Mouse (Mus musculus): ENCODE measurements at regions not wholly inside any gene's neighbourhood (a gene's known extent, or its start where the extent isn't known, plus 50 kb on each side); places are given as distances from the start of the nearest gene placed in this dataset.

GRCm38 (mm10) chr19:21174636-21175035 lies 97.4 kb upstream of the Zfand5 start:
- ATAC-seq (ENCODE audit: insufficient read depth, low FRiP score, low TSS enrichment) (peak; percentile 82; the same call in 1 of the 2 replicates), DNase-seq (ENCODE audit: low spot score) (peak; percentile 37)
- H3K27me3 ChIP-seq (ENCODE audit: control insufficient read depth, insufficient read depth, low read length), result no peaks in the 10 kb centered on the region
- no peak overlapping the region for H3K4me3 ChIP-seq (ENCODE audit: low read depth, low read length)
- no peak overlapping the region for H3K4me2 ChIP-seq (ENCODE audit: low read depth)
- peaks cover 9% of the 10 kb centered on the region for H3K4me1 ChIP-seq (ENCODE audit: control insufficient read depth, insufficient read depth, low read length)
- WGBS, result 26% methylated on average over 5 of the region's 5 CpGs
- H3K27ac ChIP-seq (ENCODE audit: low read depth, low read length), result 0 out of 2 replicates have a peak overlapping the region, but pooled peaks have one; percentile 27
- H3K9ac ChIP-seq (ENCODE audit: low read length), result no peak overlapping the region
- no peaks in the 10 kb centered on the region for H3K36me3 ChIP-seq (ENCODE audit: control insufficient read depth, insufficient read depth, low read length)
- H3K9me3 ChIP-seq (ENCODE audit: control insufficient read depth, low read length), result no peaks in the 10 kb centered on the region

- no peak overlapping the region for H3K4me2 ChIP-seq (ENCODE audit: low read depth)
- H3K9ac ChIP-seq (ENCODE audit: low read length), result no peak overlapping the region
- no peak overlapping the region for H3K4me3 ChIP-seq (ENCODE audit: low read depth, low read length)
- H3K4me1 ChIP-seq (ENCODE audit: control insufficient read depth, insufficient read depth, low read length), result peaks cover 9% of the 10 kb centered on the region
- 60% methylated on average over 5 of the region's 5 CpGs for WGBS
- no peaks in the 10 kb centered on the region for H3K27me3 ChIP-seq (ENCODE audit: control insufficient read depth, insufficient read depth, low read length)
- DNase-seq (ENCODE audit: low spot score) (no peak), ATAC-seq (ENCODE audit: insufficient read depth, low FRiP score, low TSS enrichment) (peak; percentile 4; the same call in 1 of the 2 replicates)
- H3K36me3 ChIP-seq (ENCODE audit: control insufficient read depth, insufficient read depth, low read length), result no peaks in the 10 kb centered on the region
- no peak overlapping the region for H3K27ac ChIP-seq (ENCODE audit: low read depth, low read length)
- H3K9me3 ChIP-seq (ENCODE audit: control insufficient read depth, low read length), result no peaks in the 10 kb centered on the region
Measured at GRCm38 (mm10) chr19:21173896-21174483, 98.1 kb upstream of the Zfand5 start.

DNA sequence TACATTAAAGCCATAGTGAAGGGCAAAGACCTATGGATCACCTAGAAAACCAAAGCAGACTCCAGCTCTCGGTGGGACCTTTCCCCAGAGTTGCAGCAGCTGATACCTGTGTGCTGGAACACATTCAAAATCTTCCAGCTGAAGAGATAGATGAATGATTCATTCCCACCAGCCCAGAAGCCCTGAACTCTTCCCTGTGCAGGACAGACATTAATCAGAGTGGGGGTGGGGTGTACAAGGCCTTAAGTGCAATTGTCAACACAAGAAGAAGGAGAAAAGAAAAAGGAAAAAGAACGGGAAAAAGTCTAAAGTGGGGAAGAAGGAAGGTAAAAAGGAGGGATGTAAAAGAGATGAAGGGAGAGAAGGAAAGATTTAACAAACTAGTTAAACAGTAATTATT lies 100.9 kb upstream of the Zfand5 start:
- peaks cover 17% of the 10 kb centered on the region for H3K4me1 ChIP-seq (ENCODE audit: control insufficient read depth, insufficient read depth, low read length)
- no peak overlapping the region for H3K4me3 ChIP-seq (ENCODE audit: low read depth, low read length)
- peak; percentile 18 for DNase-seq (ENCODE audit: low spot score)
- no peak overlapping the region for H3K9ac ChIP-seq (ENCODE audit: low read length)
- ATAC-seq (ENCODE audit: insufficient read depth, low FRiP score, low TSS enrichment), result no peak
- no peak overlapping the region for H3K4me2 ChIP-seq (ENCODE audit: low read depth)
- 42% methylated on average over 2 of the region's 2 CpGs for WGBS
- H3K27ac ChIP-seq (ENCODE audit: low read depth, low read length), result no peak overlapping the region
- no peaks in the 10 kb centered on the region for H3K27me3 ChIP-seq (ENCODE audit: control insufficient read depth, insufficient read depth, low read length)
- H3K9me3 ChIP-seq (ENCODE audit: control insufficient read depth, low read length), result no peaks in the 10 kb centered on the region
- no peaks in the 10 kb centered on the region for H3K36me3 ChIP-seq (ENCODE audit: control insufficient read depth, insufficient read depth, low read length)

DNA sequence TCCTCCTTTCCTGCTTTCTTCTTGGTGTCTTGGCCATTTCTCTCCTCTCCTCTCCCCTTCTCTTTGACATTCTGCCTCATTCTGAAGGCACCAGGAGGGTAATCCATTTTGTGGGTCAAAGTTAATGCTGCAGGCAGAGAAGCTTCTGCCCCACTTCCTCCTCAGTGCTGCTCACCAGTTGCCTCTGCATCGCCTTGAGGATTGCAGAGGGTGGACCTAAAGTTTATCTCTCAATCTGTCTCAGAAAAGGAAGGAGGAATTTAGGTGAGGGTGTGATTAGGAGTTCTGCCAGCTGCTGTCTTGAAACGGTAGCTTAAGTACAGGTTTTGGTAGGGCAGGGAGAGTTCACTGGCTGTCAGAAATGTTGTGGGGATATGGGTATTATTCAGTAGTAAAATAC lies 101.3 kb upstream of the Zfand5 start:
- no peak overlapping the region for H3K4me3 ChIP-seq (ENCODE audit: low read depth, low read length)
- H3K9me3 ChIP-seq (ENCODE audit: control insufficient read depth, low read length), result no peaks in the 10 kb centered on the region
- H3K4me1 ChIP-seq (ENCODE audit: control insufficient read depth, insufficient read depth, low read length), result peaks cover 17% of the 10 kb centered on the region
- no peak overlapping the region for H3K9ac ChIP-seq (ENCODE audit: low read length)
- no peak overlapping the region for H3K4me2 ChIP-seq (ENCODE audit: low read depth)
- no peaks in the 10 kb centered on the region for H3K27me3 ChIP-seq (ENCODE audit: control insufficient read depth, insufficient read depth, low read length)
- ATAC-seq (ENCODE audit: insufficient read depth, low FRiP score, low TSS enrichment) (no peak), DNase-seq (ENCODE audit: low spot score) (no peak)
- no peak overlapping the region for H3K27ac ChIP-seq (ENCODE audit: low read depth, low read length)
- WGBS, result 57% methylated on average over 2 of the region's 2 CpGs
- H3K36me3 ChIP-seq (ENCODE audit: control insufficient read depth, insufficient read depth, low read length), result no peaks in the 10 kb centered on the region

DNA sequence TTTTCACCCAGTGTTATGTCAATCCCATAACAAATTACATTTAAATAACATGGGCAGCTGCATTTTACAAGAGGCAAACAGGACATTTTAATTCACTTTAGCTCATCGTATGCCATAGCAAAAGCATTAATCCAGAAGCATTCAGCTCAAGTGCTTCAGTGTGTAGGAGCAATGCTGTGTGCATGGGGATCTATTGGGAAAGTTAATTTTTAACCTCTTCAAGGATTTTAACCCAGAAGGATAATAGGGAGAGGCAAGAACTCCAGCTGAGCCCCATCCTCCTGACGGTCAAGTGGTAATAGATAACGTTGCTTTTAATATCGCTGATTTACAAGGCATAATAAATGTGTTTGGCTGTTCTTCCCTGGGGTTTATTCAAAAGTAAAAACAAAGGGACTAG lies 105.1 kb upstream of the Zfand5 start:
- 12% methylated on average over 4 of the region's 4 CpGs for WGBS
- peak overlapping the region; percentile 86 for H3K27ac ChIP-seq (ENCODE audit: low read depth, low read length)
- H3K9me3 ChIP-seq (ENCODE audit: control insufficient read depth, low read length), result no peaks in the 10 kb centered on the region
- no peak overlapping the region for H3K4me2 ChIP-seq (ENCODE audit: low read depth)
- peaks cover 22% of the 10 kb centered on the region for H3K4me1 ChIP-seq (ENCODE audit: control insufficient read depth, insufficient read depth, low read length)
- ATAC-seq (ENCODE audit: insufficient read depth, low FRiP score, low TSS enrichment) (peak; percentile 35), DNase-seq (ENCODE audit: low spot score) (peak; percentile 29)
- no peaks in the 10 kb centered on the region for H3K36me3 ChIP-seq (ENCODE audit: control insufficient read depth, insufficient read depth, low read length)
- H3K4me3 ChIP-seq (ENCODE audit: low read depth, low read length), result no peak overlapping the region
- H3K9ac ChIP-seq (ENCODE audit: low read length), result no peak overlapping the region
- H3K27me3 ChIP-seq (ENCODE audit: control insufficient read depth, insufficient read depth, low read length), result no peaks in the 10 kb centered on the region

GRCm38 (mm10) chr19:21166465-21166860 lies 105.6 kb upstream of the Zfand5 start:
- no peak overlapping the region for H3K9ac ChIP-seq (ENCODE audit: low read length)
- H3K4me3 ChIP-seq (ENCODE audit: low read depth, low read length), result no peak overlapping the region
- no peaks in the 10 kb centered on the region for H3K27me3 ChIP-seq (ENCODE audit: control insufficient read depth, insufficient read depth, low read length)
- peak overlapping the region; percentile 1; the same call in 1 of the 2 replicates for H3K4me2 ChIP-seq (ENCODE audit: low read depth)
- H3K9me3 ChIP-seq (ENCODE audit: control insufficient read depth, low read length), result no peaks in the 10 kb centered on the region
- 42% methylated on average over 5 of the region's 5 CpGs for WGBS
- H3K36me3 ChIP-seq (ENCODE audit: control insufficient read depth, insufficient read depth, low read length), result no peaks in the 10 kb centered on the region
- peak overlapping the region; percentile 86 for H3K27ac ChIP-seq (ENCODE audit: low read depth, low read length)
- DNase-seq (ENCODE audit: low spot score) (peak; percentile 20), ATAC-seq (ENCODE audit: insufficient read depth, low FRiP score, low TSS enrichment) (peak; percentile 21; the same call in 1 of the 2 replicates)
- H3K4me1 ChIP-seq (ENCODE audit: control insufficient read depth, insufficient read depth, low read length), result peaks cover 22% of the 10 kb centered on the region

- H3K36me3 ChIP-seq (ENCODE audit: control insufficient read depth, insufficient read depth, low read length), result no peaks in the 10 kb centered on the region
- H3K9me3 ChIP-seq (ENCODE audit: control insufficient read depth, low read length), result no peaks in the 10 kb centered on the region
- H3K27me3 ChIP-seq (ENCODE audit: control insufficient read depth, insufficient read depth, low read length), result no peaks in the 10 kb centered on the region
- H3K4me1 ChIP-seq (ENCODE audit: control insufficient read depth, insufficient read depth, low read length), result peaks cover 19% of the 10 kb centered on the region
- 16% methylated on average over 10 of the region's 10 CpGs for WGBS
- H3K9ac ChIP-seq (ENCODE audit: low read length), result no peak overlapping the region
- H3K27ac ChIP-seq (ENCODE audit: low read depth, low read length), result peak overlapping the region; percentile 86
- ATAC-seq (ENCODE audit: insufficient read depth, low FRiP score, low TSS enrichment), result peak; percentile 67
- DNase-seq (ENCODE audit: low spot score), result peak; percentile 53
- peak overlapping the region; percentile 30 for H3K4me2 ChIP-seq (ENCODE audit: low read depth)
- no peak overlapping the region for H3K4me3 ChIP-seq (ENCODE audit: low read depth, low read length)
Measured at GRCm38 (mm10) chr19:21165763-21166464, 106.2 kb upstream of the Zfand5 start.

GRCm38 (mm10) chr19:21163978-21164377 lies 108.1 kb upstream of the Zfand5 start:
- DNase-seq (ENCODE audit: low spot score), result no peak
- Histone ChIP-seq H3K27me3 (ENCODE audit: control insufficient read depth, insufficient read depth, low read length) (no peaks in the 10 kb centered on the region), H3K9ac (ENCODE audit: low read length) (no peak overlapping the region), H3K4me2 (ENCODE audit: low read depth) (no peak overlapping the region), H3K27ac (ENCODE audit: low read depth, low read length) (no peak overlapping the region), H3K4me3 (ENCODE audit: low read depth, low read length) (no peak overlapping the region), H3K4me1 (ENCODE audit: control insufficient read depth, insufficient read depth, low read length) (peaks cover 18% of the 10 kb centered on the region), H3K36me3 (ENCODE audit: control insufficient read depth, insufficient read depth, low read length) (no peaks in the 10 kb centered on the region), H3K9me3 (ENCODE audit: control insufficient read depth, low read length) (no peaks in the 10 kb centered on the region)
- 94% methylated on average over 2 of the region's 2 CpGs for WGBS
- no peak for ATAC-seq (ENCODE audit: insufficient read depth, low FRiP score, low TSS enrichment)

- 3% methylated on average over 4 of the region's 4 CpGs for WGBS
- Histone ChIP-seq H3K4me3 (ENCODE audit: low read depth, low read length) (no peak overlapping the region), H3K36me3 (ENCODE audit: control insufficient read depth, insufficient read depth, low read length) (no peaks in the 10 kb centered on the region), H3K9ac (ENCODE audit: low read length) (no peak overlapping the region), H3K27me3 (ENCODE audit: control insufficient read depth, insufficient read depth, low read length) (no peaks in the 10 kb centered on the region), H3K4me1 (ENCODE audit: control insufficient read depth, insufficient read depth, low read length) (peaks cover 9% of the 10 kb centered on the region), H3K27ac (ENCODE audit: low read depth, low read length) (peak overlapping the region; percentile 36; the same call in 1 of the 2 replicates), H3K9me3 (ENCODE audit: control insufficient read depth, low read length) (no peaks in the 10 kb centered on the region), H3K4me2 (ENCODE audit: low read depth) (no peak overlapping the region)
- DNase-seq (ENCODE audit: low spot score), result peak; percentile 41
- ATAC-seq (ENCODE audit: insufficient read depth, low FRiP score, low TSS enrichment), result 0 out of 2 replicates have a peak, but pooled peaks have one; percentile 21
Measured at GRCm38 (mm10) chr19:21160946-21161345, 111.1 kb upstream of the Zfand5 start.

Data from neural tube, embryonic 11.5 days (tissue).